Mouse (Mus musculus): ENCODE data around the gene Sdc3. TPM values are rescaled to one million over a fixed set of nuclear protein-coding genes. Genes with fewer than 3 reads are reported as not detected.

The Sdc3 gene
- polyA plus RNA-seq, 1 experiment from 2014 or later = 21.1 TPM

- no peak for DNase-seq (ENCODE audit: low spot score)
- Histone ChIP-seq H3K4me3 (ENCODE audit: low read depth, low read length) (no peak overlapping the region), H3K4me1 (replicated peaks; ENCODE audit: control insufficient read depth, insufficient read depth, low read length) (no peaks in the 10 kb centered on the region), H3K9ac (ENCODE audit: low read length) (no peak overlapping the region), H3K36me3 (ENCODE audit: control insufficient read depth, insufficient read depth, low read length) (peaks cover 92% of the 10 kb centered on the region), H3K27me3 (replicated peaks; ENCODE audit: control insufficient read depth, insufficient read depth, low read length) (no peaks in the 10 kb centered on the region), H3K27ac (ENCODE audit: low read depth) (no peak overlapping the region), H3K9me3 (ENCODE audit: control insufficient read depth, low read length) (no peaks in the 10 kb centered on the region), H3K4me2 (ENCODE audit: low read length) (no peak overlapping the region)
- ATAC-seq (replicated peaks; ENCODE audit: low FRiP score, low TSS enrichment, low read depth) = no peak
- 76% methylated on average over 2 of the region's 2 CpGs for WGBS
Observed at GRCm38 (mm10) chr4:130759875-130760274, 32.5 kb upstream of the Sdc3 start.

- no peaks in the 10 kb centered on the region for H3K4me1 ChIP-seq (replicated peaks; ENCODE audit: control insufficient read depth, insufficient read depth, low read length)
- no peak for ATAC-seq (replicated peaks; ENCODE audit: low FRiP score, low TSS enrichment, low read depth)
- no peak overlapping the region for H3K9ac ChIP-seq (ENCODE audit: low read length)
- H3K36me3 ChIP-seq (ENCODE audit: control insufficient read depth, insufficient read depth, low read length) = peaks cover 93% of the 10 kb centered on the region
- no peak overlapping the region for H3K4me2 ChIP-seq (ENCODE audit: low read length)
- H3K9me3 ChIP-seq (ENCODE audit: control insufficient read depth, low read length) = no peaks in the 10 kb centered on the region
- H3K27me3 ChIP-seq (replicated peaks; ENCODE audit: control insufficient read depth, insufficient read depth, low read length) = no peaks in the 10 kb centered on the region
- H3K27ac ChIP-seq (ENCODE audit: low read depth) = no peak overlapping the region
- H3K4me3 ChIP-seq (ENCODE audit: low read depth, low read length) = no peak overlapping the region
- 85% methylated on average over 5 of the region's 5 CpGs for WGBS
- DNase-seq (ENCODE audit: low spot score) = no peak
Observed at GRCm38 (mm10) chr4:130761809-130762208, 30.5 kb upstream of the Sdc3 start.

- Histone ChIP-seq H3K36me3 (ENCODE audit: control insufficient read depth, insufficient read depth, low read length) (peaks cover 95% of the 10 kb centered on the region), H3K4me1 (replicated peaks; ENCODE audit: control insufficient read depth, insufficient read depth, low read length) (no peaks in the 10 kb centered on the region), H3K27ac (ENCODE audit: low read depth) (no peak overlapping the region), H3K9me3 (ENCODE audit: control insufficient read depth, low read length) (no peaks in the 10 kb centered on the region), H3K4me2 (ENCODE audit: low read length) (no peak overlapping the region), H3K27me3 (replicated peaks; ENCODE audit: control insufficient read depth, insufficient read depth, low read length) (no peaks in the 10 kb centered on the region), H3K4me3 (ENCODE audit: low read depth, low read length) (no peak overlapping the region), H3K9ac (ENCODE audit: low read length) (no peak overlapping the region)
- DNase-seq (ENCODE audit: low spot score) (no peak), ATAC-seq (replicated peaks; ENCODE audit: low FRiP score, low TSS enrichment, low read depth) (no peak)
- 90% methylated on average over 7 of the region's 7 CpGs for WGBS
Observed at GRCm38 (mm10) chr4:130765399-130766160, 26.8 kb upstream of the Sdc3 start.

DNA sequence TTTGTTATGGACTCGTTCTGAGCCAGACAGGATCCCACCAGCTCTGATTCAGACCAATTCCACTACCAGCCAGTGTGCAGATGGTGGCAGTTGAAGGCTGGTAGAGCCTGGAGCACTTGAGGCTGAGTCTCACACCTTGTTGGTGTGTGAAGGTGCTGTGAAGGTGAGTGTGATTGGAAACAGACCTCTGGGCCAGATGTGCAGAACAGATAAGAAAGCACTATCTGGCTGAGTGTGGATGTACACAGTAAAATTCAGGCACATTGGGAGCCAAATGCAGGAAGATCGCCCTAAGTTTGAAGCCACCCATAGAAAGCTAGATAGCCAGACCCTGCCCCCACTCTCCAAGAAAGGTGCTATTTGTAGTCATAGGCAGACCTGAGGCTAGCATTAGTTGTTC is 25.9 kb upstream of the Sdc3 start:
- WGBS = 90% methylated on average over 1 of the region's 2 CpGs
- peaks cover 95% of the 10 kb centered on the region for H3K36me3 ChIP-seq (ENCODE audit: control insufficient read depth, insufficient read depth, low read length)

DNA sequence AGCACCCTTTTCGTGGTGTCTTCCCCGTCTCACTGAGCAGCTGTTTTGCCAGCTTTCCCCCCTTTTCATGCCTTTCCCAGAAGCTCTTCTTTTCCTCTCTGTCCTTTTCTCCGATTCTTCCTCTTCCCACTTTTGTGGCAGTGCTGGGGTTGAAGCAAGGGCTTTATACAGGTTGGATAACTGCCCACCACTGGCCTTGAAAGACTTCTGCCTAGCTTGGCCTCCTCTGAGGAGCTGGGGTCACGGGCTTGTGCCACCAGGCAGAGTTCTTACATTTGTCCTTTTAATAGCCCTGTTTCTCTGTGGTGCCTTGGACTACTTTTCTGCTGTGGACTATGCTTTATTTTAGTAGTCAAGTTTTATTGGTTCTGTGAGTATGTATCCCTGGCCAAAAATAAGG is 25.4 kb upstream of the Sdc3 start:
- no peak overlapping the region for H3K9ac ChIP-seq (ENCODE audit: low read length)
- 93% methylated on average over 4 of the region's 4 CpGs for WGBS
- no peak overlapping the region for H3K4me3 ChIP-seq (ENCODE audit: low read depth, low read length)
- ATAC-seq (replicated peaks; ENCODE audit: low FRiP score, low TSS enrichment, low read depth) (no peak), DNase-seq (ENCODE audit: low spot score) (no peak)
- H3K4me2 ChIP-seq (ENCODE audit: low read length) = no peak overlapping the region
- peaks cover 95% of the 10 kb centered on the region for H3K36me3 ChIP-seq (ENCODE audit: control insufficient read depth, insufficient read depth, low read length)
- no peaks in the 10 kb centered on the region for H3K27me3 ChIP-seq (replicated peaks; ENCODE audit: control insufficient read depth, insufficient read depth, low read length)
- H3K4me1 ChIP-seq (replicated peaks; ENCODE audit: control insufficient read depth, insufficient read depth, low read length) = no peaks in the 10 kb centered on the region
- H3K9me3 ChIP-seq (ENCODE audit: control insufficient read depth, low read length) = no peaks in the 10 kb centered on the region
- H3K27ac ChIP-seq (ENCODE audit: low read depth) = no peak overlapping the region

More for the DNA sequence above, 25.9 kb upstream of the Sdc3 start:
- ATAC-seq (replicated peaks; ENCODE audit: low FRiP score, low TSS enrichment, low read depth) (no peak), DNase-seq (ENCODE audit: low spot score) (no peak)
- Histone ChIP-seq H3K9me3 (ENCODE audit: control insufficient read depth, low read length) (no peaks in the 10 kb centered on the region), H3K4me2 (ENCODE audit: low read length) (no peak overlapping the region), H3K4me1 (replicated peaks; ENCODE audit: control insufficient read depth, insufficient read depth, low read length) (no peaks in the 10 kb centered on the region), H3K27ac (ENCODE audit: low read depth) (no peak overlapping the region), H3K9ac (ENCODE audit: low read length) (no peak overlapping the region), H3K4me3 (ENCODE audit: low read depth, low read length) (no peak overlapping the region), H3K27me3 (replicated peaks; ENCODE audit: control insufficient read depth, insufficient read depth, low read length) (no peaks in the 10 kb centered on the region)

- peaks cover 88% of the 10 kb centered on the region for H3K36me3 ChIP-seq (ENCODE audit: control insufficient read depth, insufficient read depth, low read length)
Observed at GRCm38 (mm10) chr4:130773899-130774298, 18.4 kb upstream of the Sdc3 start.

GRCm38 (mm10) chr4:130774822-130775221 is 17.5 kb upstream of the Sdc3 start:
- ATAC-seq (replicated peaks; ENCODE audit: low FRiP score, low TSS enrichment, low read depth) = no peak
- H3K9me3 ChIP-seq (ENCODE audit: control insufficient read depth, low read length) = no peaks in the 10 kb centered on the region
- peaks cover 88% of the 10 kb centered on the region for H3K36me3 ChIP-seq (ENCODE audit: control insufficient read depth, insufficient read depth, low read length)
- H3K4me3 ChIP-seq (ENCODE audit: low read depth, low read length) = no peak overlapping the region
- H3K9ac ChIP-seq (ENCODE audit: low read length) = no peak overlapping the region
- no peaks in the 10 kb centered on the region for H3K27me3 ChIP-seq (replicated peaks; ENCODE audit: control insufficient read depth, insufficient read depth, low read length)
- DNase-seq (ENCODE audit: low spot score) = no peak
- no peak overlapping the region for H3K27ac ChIP-seq (ENCODE audit: low read depth)
- 91% methylated on average over 4 of the region's 4 CpGs for WGBS
- peaks cover 3% of the 10 kb centered on the region; the same call in 1 of the 2 replicates for H3K4me1 ChIP-seq (replicated peaks; ENCODE audit: control insufficient read depth, insufficient read depth, low read length)
- H3K4me2 ChIP-seq (ENCODE audit: low read length) = no peak overlapping the region

More at GRCm38 (mm10) chr4:130773899-130774298, 18.4 kb upstream of the Sdc3 start:
- no peak for ATAC-seq (replicated peaks; ENCODE audit: low FRiP score, low TSS enrichment, low read depth)
- DNase-seq (ENCODE audit: low spot score) = no peak
- 91% methylated on average over 4 of the region's 4 CpGs for WGBS
- Histone ChIP-seq H3K4me1 (replicated peaks; ENCODE audit: control insufficient read depth, insufficient read depth, low read length) (peaks cover 3% of the 10 kb centered on the region; the same call in 1 of the 2 replicates), H3K9me3 (ENCODE audit: control insufficient read depth, low read length) (no peaks in the 10 kb centered on the region), H3K9ac (ENCODE audit: low read length) (no peak overlapping the region), H3K4me3 (ENCODE audit: low read depth, low read length) (no peak overlapping the region), H3K4me2 (ENCODE audit: low read length) (no peak overlapping the region), H3K27me3 (replicated peaks; ENCODE audit: control insufficient read depth, insufficient read depth, low read length) (no peaks in the 10 kb centered on the region), H3K27ac (ENCODE audit: low read depth) (no peak overlapping the region)

GRCm38 (mm10) chr4:130777647-130778046 is 14.7 kb upstream of the Sdc3 start:
- H3K4me3 ChIP-seq (ENCODE audit: low read depth, low read length) = no peak overlapping the region
- no peak overlapping the region for H3K9ac ChIP-seq (ENCODE audit: low read length)
- peak overlapping the region; percentile 48; the same call in 1 of the 2 replicates for H3K27ac ChIP-seq (ENCODE audit: low read depth)
- peaks cover 86% of the 10 kb centered on the region for H3K36me3 ChIP-seq (ENCODE audit: control insufficient read depth, insufficient read depth, low read length)
- no peak for ATAC-seq (replicated peaks; ENCODE audit: low FRiP score, low TSS enrichment, low read depth)
- H3K27me3 ChIP-seq (replicated peaks; ENCODE audit: control insufficient read depth, insufficient read depth, low read length) = no peaks in the 10 kb centered on the region
- H3K4me1 ChIP-seq (replicated peaks; ENCODE audit: control insufficient read depth, insufficient read depth, low read length) = peaks cover 3% of the 10 kb centered on the region; the same call in 1 of the 2 replicates
- H3K4me2 ChIP-seq (ENCODE audit: low read length) = no peak overlapping the region
- DNase-seq (ENCODE audit: low spot score) = no peak
- WGBS = 59% methylated on average over 10 of the region's 10 CpGs
- no peaks in the 10 kb centered on the region for H3K9me3 ChIP-seq (ENCODE audit: control insufficient read depth, low read length)

DNA sequence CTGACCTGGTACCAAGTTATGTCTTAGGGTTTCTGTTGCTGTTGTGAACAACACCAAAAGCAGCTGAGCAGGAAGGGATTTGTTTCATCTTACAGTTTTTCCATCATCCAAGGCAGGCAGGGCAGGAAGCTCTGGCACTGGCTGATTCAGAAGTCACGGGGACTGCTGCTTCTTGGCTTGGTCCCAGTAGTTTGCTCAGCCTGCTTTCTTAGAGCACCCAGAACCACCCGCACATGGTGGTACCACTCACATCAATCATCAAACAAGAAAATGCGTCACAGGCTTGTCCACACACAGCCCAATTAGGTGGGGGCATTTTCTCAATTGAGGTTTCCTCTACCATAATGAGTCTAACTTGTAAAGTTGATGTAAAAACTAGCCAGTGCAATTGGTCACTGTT is 13.3 kb upstream of the Sdc3 start:
- 69% methylated on average over 3 of the region's 3 CpGs for WGBS
- H3K4me1 ChIP-seq (replicated peaks; ENCODE audit: control insufficient read depth, insufficient read depth, low read length) = peaks cover 3% of the 10 kb centered on the region; the same call in 1 of the 2 replicates
- H3K9ac ChIP-seq (ENCODE audit: low read length) = no peak overlapping the region
- no peaks in the 10 kb centered on the region for H3K9me3 ChIP-seq (ENCODE audit: control insufficient read depth, low read length)
- no peak overlapping the region for H3K27ac ChIP-seq (ENCODE audit: low read depth)
- ATAC-seq (replicated peaks; ENCODE audit: low FRiP score, low TSS enrichment, low read depth) (no peak), DNase-seq (ENCODE audit: low spot score) (no peak)
- H3K27me3 ChIP-seq (replicated peaks; ENCODE audit: control insufficient read depth, insufficient read depth, low read length) = no peaks in the 10 kb centered on the region
- H3K4me2 ChIP-seq (ENCODE audit: low read length) = no peak overlapping the region
- peaks cover 72% of the 10 kb centered on the region for H3K36me3 ChIP-seq (ENCODE audit: control insufficient read depth, insufficient read depth, low read length)
- H3K4me3 ChIP-seq (ENCODE audit: low read depth, low read length) = no peak overlapping the region

All from intestine, embryonic 14.5 days (tissue).